Mouse (Mus musculus) kidney, adult 11 months (tissue): Measurements from ENCODE around the gene Timm50.

ENCODE experiments used
- DNase-seq: peaks from one replicate; pipeline ENCODE4 v3.0.0; 2022

Gene Timm50

DNA sequence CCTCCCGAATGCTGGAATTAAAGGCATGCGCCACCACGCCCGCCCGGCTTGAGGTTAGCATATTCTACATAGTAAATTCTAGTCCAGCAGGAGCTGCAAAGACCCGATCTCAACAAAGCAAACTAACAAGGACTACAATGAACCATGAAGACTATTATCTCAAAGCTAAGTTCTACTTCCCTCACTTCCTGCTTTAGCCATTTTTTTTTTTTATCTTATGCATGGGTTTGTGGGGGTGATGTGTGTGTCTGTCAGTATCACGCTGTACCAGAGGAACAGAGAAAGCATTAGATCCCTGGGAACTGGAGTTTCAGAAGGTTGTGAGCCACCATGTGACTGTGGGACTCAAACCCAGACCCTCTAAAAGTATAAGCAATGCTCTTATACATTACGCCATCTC, 13.4 kb upstream of the Timm50 start:
- DNase-seq = no peak

DNA sequence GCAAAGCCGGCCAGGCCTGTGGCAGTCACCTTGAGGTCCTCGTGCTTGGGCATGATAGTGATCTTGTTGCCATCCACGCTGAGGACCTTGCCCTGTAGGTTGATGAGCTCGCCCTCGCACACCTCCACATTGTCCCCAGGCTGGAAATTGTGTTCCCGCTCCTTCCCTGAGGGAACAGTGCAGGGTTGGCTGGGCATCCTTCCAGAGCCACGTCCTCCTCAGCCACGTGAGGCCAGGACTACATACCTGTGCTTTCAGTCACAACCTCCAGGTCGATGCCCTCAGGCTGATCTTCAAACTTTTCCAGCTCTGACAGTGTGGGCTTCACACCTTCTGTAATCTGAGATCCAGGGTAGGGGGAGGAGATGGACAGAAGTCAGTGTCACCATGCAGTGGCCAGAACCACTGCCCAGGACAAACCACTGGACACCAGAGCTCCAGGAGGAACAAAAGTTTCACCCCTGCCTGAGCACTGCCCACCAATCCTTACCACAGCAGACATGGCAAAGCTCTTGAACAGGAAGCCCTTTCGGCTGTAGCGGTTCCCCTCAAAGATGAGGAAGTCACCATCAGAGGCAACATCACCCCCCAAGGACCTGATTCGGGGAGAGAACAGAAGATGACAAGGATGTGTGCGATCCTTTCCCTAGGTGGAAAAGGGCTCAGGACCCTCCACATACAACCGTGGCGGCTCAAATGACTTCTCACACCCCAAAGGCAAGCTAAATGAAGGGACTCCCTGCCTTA, 10.3 kb upstream of the Timm50 start:
- peak; percentile 67 for DNase-seq

DNA sequence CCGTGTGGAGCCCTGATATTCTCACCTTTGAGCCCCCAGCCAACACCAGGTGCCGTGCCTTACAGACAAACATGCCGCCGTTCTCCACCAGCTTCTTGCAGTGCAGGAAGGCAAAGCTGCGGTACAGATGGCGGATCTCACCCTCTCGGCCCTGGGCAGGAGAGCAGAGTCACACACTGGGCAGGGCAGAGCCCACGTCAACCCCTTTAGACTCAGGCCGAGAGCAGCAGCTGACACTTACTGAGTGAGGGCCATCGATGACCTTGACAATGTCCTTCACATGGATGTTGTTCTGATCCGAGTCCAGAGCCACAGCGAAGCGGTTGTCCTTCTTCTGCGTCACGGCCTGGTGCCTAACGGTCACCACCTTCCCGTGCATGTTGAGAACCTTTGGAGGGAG, 6.8 kb upstream of the Timm50 start:
- DNase-seq = no peak

DNA sequence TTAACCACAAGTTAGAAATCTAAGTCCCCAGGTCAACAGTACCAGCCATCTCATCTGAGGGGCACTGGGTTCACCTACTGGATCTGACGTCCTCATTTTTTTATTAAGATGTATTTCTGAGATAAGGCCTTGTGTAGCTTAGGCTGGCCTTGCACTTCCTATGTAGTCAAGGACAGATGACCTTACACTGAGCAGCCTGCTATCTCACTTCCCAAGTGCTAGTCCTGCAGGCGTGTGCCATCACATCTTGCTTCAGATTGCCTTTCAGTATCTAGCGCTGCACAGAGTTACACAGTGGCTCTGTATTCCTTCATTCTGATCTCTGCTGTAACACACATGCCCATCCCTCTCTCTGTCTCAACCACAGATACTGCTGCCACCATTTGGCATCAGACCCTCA, 6.2 kb upstream of the Timm50 start:
- DNase-seq = no peak

DNA sequence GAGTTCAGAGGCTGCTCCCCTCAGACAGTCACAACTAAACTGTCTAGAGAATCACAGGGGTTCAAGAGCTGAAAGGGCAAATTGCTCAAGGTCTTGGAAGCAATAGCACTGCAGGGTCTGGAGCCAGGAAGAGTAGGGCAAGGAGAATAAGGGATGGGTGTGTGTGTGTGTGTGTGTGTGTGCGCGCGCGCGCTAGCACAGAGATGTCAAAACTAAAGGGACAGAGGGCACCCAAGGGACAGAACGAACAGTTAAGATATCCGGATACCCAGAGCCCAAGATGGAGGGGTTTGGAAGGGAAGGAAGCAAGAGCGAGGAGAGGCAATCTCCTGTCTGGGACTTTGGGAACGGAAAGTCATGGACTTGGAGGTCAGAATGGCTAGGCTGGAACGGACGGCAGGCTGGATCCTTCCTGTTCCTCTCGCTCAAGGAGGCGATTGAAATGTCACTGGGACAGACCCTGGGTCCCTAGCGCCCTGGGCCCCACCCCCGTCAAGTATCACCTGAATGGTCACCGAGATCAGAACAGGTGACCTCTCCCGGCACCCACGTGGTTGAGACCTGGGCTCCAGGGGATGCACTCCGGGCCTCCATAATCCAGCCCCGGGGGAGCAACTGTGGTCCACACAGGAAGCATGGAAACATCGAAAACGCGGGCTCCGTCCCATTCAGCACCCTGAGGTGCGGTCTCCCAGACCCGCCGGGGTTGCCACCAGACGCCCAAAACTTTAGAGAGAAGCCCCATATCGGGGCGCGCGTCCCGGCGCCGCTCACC, 534 bp downstream of the Timm50 start:
- DNase-seq = no peak

DNA sequence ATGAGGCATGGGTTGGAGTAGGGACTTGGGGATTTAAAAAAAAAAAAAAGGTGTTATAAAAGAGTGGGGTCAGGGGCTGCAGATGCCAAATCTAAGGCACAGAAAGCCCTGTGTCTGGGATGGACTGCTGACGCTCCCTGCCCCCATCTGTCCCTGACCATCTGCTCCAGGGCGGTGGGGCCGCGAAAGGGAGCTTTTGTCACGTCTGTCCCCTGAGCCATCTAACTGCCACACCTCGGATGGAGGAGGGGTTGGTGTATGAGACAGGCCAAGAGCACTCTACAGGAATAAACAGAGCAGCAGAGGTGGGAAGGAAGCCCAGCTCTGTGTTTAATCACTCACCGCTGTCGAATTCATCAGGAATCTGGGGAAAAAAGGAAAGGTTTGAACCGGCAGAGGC, 2.1 kb downstream of the Timm50 start:
- DNase-seq = no peak

DNA sequence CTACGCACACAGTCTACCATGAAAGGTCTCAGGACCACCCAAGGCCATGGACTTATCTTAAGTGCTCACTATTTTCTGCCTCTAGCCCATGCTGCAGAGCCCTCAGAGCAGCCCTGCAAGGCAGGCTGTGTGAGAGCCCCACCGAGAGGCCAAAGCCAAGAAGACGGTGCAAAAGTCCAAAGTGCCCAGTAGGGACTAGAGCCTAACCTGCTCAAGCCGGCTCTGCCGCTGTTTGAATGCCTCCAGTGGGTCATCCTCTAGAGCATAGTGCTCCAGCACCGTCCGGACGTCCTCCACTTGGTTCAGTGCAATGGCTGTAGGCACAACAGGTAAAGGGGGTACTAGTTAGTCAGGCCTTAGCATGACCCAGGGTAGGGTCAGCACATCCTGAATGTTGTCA, 5.7 kb downstream of the Timm50 start:
- DNase-seq = peak; percentile 77

DNA sequence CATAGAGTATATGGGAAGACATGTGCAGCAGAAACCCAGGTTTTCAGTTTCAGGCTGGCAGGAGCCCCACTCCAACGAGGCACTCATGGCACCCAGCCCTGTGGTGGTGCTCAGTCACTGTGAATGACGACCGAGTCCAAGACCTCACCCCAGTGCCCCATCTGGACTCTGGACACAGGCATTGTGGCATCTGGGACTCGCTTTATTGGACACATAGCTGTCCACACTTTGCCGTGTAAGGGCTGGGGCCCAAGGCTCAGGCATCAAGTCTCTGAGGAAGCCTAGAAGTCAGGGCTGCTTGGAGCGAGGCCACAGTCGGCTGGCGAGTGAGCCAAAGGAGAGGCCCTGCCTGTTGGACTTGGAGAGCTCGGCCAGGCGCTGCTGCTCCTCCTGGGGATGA, 6.2 kb downstream of the Timm50 start:
- peak; percentile 74 for DNase-seq

DNA sequence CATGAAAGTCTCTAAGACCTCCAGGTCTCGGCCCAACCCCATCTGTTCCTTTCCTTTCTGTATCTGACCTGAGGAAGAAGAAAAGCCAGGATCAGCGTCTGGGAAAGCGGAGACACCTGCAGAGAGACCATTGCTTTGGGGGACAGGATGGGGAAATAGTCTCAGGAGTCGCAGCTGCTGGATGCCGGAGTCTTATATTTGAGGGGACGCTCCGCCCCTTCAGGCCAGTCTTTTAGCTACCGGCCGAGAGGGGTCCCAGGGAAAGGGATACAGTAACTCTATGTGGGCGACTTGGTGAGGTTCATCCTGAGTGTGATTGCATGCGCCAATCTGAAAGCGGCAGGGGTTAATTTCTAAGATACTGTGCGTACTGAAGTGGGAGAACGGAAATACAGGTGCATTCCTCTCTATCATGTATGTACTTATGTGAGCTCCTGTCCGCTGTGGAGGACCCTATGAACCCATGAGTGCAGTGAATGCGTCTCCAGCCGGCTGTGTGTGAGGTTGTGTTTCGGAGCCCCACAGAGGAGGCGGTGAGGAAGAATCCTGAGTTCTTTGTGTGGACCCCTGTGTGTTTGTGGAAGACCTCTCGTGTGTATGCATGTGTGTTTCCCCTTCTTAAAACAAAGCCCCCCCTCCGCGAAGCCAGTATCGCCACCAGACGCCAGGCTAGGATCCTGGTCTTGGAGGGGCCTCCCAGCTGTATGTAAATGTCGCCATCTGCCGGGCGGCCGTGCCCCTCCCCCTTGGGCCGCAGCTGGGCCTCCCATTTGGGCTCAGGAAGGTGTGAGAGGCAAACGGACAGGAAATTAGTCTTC, 10.0 kb downstream of the Timm50 start, which contains the start of gene Dll3:
Gene Dll3 (minus strand): TSS at position 623 of the 818 bp plus-strand sequence.
- DNase-seq = no peak

DNA sequence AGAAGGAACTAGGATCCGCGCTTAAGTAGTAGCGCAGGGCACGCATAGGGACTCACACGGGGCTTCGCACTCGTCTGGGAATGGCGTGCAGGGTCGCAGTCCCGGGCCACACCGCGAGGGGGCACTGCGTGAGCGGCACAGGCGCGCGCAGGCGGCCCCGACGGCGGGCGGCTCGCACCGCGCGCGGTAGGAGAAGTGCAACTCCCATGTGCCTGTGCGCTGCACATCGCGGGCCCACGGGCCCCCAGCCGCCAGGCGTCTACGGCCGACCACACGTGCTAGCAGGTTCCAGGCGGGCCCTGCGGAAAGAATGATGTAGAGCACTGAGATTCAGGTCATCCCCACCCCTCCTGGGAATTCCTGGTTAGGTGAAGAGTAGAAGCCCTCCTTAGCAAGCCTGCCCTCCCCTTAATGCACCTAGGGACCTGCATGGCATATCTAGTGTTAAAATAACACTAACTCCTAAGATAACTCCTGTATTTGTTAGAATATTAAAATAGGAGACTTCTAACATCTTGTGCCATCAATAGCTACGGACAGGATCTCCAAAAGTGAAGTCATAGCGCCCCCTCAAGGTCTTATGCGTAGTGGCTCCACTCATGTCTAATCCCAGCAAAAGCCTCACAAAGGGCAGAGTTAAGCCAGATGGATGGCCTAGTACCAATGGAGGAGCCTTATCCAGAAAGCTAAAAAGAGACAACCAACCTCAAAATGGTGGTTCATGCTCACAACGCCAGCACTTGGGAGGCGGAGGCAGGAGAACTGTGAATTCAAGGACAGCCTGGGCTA, 12.8 kb downstream of the Timm50 start:
- DNase-seq = no peak

DNA sequence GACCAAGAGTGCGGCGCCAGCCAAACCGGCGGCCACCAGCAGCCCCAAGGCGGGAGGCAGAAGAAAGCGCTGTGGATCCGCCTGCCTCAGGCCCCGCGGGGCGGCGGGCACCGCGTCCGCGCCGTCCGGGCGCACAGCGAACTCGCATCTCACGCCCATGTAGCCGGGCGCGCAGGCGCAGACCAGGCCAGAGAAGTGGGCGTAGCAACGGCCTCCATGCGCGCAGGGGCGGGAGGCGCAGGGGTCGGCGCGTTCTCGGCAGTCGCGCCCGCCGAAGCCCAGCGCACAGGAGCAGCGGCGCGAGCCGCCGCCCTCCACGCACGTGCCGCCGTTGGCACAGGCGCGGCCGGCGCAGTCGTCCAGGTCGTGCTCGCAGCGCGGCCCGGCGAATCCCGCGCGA, 17.4 kb downstream of the Timm50 start:
- DNase-seq = peak; percentile 43

DNA sequence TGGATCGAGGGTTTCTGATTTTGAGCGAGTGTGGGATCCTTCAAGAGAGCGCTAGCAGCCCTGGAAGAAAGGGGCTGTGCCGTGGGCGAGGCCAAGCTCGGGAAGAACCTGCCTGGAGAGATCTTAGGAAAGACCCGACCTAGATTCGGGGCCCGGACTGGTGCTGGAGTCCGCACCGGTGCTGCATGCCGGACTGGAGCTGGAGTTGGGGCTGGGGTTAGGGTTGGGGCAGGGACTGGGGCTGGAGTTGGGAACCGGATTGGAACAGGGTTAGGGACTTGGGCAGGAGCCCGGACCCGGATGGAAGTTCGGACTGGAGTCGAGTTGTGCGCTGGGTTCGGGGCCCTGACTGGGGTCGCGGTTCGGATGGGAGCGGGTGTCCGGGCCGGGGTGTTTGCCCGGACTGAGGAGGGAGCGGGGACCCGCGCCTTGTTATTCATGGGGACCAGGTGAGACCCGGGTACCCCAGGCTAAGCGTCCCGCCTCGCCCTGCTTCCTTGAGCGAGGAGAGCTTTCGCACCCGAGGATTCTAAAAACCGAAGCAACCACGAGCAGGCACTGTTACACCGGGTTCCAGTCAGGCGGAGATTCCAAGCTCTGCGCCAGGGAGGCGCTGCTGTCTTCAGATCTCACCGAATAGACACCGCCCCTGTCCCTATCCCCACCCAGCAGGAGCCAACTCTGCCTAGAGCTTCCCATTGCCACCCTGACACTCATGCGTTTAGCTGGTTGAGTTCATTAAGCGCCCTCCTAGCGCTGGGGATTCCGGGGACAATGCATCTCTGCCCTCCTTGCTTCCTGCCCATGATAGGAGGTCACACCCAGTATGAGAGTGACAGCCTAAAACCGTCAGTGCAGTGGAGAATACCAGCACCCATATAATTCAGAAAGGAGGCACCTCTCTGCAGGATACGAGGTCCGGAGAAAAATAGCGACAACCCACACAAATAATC, 21.0 kb downstream of the Timm50 start, which contains the start of gene Selenov:
Gene Selenov (minus strand): TSS at position 549 of the 953 bp plus-strand sequence.
- DNase-seq = no peak

DNA sequence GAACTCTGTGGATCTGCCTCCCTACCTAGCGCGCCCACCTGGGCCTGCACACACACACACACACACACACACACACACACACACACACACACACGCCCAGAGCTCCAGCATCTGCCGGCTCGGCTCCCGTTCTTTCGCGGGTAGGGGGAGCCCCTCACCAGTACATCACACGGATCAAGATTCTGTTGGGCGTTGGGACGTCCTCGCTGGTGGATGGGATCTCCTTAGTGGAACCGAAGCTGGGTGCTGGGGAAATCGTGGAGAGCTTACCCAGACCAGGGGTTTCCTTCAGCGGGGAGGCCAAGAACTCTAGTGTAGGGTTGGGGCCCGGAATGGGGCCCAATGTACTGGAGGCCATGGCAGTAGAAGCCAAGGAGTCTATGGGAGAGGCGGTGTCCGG, 21.7 kb downstream of the Timm50 start:
- no peak for DNase-seq

DNA sequence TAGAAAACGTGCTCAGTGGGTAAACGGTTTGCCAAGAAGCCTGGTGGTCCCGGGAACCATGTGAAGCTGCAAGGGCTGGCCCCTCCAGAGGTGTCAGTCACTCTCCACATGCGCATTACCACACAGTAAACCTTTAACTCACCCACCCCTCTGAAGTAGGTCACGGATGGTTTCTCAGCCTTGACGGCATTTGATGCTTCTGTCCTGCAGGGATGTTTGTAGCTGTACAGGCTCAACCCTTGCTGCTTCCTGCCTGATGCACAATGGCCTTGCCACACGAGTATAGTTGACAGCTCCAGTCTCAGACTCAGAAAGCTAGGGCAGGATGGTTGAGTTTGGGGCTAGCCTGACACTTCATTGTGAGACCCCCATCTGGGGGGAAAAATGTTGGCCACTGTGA, 31.2 kb downstream of the Timm50 start:
- DNase-seq = no peak

DNA sequence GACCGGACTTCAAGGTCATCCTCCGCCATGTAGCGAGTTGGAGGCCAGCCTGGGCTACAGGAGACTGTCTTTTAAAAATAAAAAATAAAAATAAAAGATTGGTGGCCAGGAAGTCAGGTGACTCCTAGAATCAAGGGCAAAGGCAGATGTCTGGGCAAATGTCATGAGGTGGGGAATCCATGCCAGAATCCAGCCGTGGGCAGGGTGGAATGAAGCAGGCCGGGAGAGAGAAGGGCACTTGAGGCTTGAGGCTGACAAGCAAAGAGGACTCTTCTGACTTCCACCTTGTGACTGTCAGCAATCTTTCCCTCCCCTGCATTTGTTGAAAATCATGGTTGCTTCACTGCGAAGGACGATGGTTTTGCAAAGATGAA, 33.6 kb downstream of the Timm50 start:
- no peak for DNase-seq

DNA sequence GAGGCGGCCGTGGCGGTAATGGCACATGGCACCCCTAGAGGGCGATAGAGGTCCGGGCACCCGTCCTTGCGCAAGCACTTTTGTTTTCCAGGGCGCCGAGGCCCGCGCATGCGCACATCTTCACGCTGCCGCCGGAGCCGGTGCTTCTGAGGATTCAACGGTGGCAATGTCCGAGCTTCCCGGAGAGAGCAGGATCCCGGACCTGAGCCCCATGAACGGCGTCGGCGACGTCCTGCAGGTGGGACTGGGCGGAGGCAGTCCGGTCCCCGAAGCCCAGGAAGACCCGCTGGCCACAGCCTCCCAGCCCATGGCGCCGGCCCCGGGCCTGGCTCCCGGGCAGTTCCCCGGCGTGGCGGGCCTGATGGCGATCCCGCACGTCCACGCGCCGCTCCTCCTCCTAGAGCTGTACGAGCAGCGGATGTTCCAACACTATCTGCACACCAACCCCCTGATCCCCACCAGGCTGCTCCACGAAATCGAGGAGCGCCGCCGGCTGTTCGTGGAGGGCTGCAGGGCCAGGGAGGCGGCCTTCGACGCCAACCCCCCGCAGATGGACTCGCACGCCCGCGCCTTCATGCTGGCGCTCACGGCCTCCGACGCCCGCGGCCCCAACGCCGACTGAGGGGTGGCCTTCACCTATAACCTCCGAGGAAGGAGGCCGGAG, 34.1 kb downstream of the Timm50 start, which contains the start of gene Eid2b:
Gene Eid2b (plus strand): TSS at position 125 of the 664 bp plus-strand sequence.
- DNase-seq = peak; percentile 92

DNA sequence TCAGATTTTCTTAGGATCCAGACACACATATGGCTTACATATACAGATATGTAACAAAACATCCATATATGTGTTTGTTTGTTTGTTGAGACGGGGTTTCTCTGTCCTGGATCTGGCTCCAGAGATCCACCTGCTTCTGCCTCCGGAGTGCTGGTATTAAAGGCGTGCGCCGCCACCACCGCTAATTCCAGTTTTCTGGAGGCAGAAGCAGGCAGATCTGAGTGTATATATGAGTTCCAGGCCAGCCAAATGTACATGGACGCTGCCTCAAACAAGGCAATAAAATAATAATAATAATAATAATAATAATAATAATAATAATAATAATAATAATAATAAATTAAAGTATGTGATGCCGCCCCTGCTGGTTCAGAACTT, 34.6 kb downstream of the Timm50 start:
- no peak for DNase-seq

DNA sequence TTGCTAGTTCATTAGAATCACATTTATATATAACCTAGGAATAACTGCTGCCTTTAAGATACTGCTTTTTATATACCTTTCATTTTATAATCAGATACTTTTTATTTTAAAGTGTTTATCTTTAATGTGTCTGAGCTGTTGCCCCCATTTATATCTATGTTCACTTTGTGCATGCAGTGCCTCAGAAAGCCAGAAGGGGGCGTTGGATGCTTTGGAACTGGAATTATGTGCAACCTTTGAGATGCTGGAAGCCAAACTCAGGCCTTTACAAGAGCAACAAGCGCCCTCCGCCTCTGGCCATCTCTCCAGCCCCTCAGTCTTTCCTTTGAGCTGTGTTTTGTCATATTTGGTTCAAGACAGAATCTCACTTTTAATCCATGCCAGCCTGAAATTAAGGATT, 40.1 kb downstream of the Timm50 start:
- DNase-seq = no peak

DNA sequence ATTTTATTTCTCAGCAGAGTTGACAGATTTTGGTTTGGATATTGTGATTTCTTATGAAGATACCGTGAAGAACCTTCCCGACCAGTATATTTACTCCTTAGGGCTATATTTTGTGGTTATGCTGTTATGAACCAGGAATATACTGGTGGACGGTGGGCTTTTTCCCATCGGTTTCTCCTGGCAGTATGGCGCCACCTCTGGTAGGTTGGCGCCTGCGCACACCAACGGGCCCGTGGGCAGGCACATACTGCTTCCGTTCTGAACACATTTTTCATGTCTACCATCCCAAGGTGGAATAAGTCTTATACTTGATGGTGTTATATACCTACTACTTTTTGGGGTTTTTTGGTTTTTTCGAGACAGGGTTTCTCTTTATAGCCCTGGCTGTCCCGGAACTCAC, 42.5 kb downstream of the Timm50 start:
- no peak for DNase-seq

DNA sequence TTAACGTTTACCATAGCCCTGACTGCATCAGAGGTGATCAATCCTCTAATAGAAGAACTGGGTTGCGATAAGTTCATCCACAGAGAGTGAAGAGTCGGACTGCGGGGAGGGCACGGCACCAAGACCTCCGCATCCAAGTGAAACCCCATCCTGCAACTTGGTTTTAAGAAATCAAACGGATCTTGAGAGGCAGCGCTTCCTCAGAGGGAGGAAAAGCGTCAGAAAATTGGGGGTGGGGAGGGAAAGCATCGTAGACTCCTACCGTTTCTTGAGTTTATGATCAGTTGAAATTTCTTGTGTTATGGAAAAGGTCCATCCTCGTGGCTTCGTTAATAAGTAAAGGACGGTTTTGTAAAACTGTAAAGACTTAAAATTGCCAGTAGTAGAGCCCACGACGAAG, 43.3 kb downstream of the Timm50 start:
- DNase-seq = no peak

DNA sequence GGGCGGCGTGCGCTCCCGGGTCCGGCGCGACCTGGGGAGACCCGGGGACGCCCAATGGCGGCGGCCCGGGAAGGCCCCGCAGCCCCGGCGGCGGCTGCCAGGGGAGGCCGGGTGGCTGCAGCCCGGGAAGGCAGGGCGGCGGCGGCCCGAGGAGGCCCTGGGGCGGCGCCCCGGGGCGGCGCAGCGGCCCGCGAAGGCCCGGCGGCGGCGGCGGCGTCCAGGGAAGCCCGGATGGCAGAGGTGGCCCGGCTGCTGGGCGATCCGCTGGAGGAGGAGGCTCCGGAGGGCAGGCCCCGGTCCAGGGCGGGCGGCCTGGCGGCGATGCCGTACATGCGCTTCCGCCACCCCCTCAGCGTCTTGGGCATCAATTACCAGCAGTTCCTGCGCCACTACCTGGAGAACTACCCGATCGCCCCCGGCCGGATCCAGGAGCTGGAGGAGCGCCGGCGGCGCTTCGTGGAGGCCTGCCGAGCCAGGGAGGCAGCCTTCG, 43.8 kb downstream of the Timm50 start:
- DNase-seq = peak; percentile 42
